Mouse (Mus musculus) liver, embryonic 14.5 days (tissue): Measurements from ENCODE around the gene Tdrd7. TPM values are rescaled to one million over a fixed set of nuclear protein-coding genes. Genes with fewer than 3 reads are reported as not detected.

Experiments used
- ATAC-seq: fragments of 200-750 bp; cut with Nextera tagmentation; 2 replicates; pipeline ENCODE4 v1.8.0; 2017; ENCODE audit warnings: moderate number of reproducible peaks, mild to moderate bottlenecking, moderate library complexity; ENCODE audit not compliant: insufficient read depth
- DNase-seq, 3 experiments: peaks; one replicate each; pipeline ENCODE4 v3.0.0-alpha.2; 2012 to 2013; ENCODE audit warnings: low read depth in 3 of 3, low spot score in 3 of 3
- H3K27ac ChIP-seq: fragments of 300-500 bp; sonication (generic); 2 replicates; pipeline ENCODE4 v1.5.1; 2014; ENCODE audit warnings: moderate library complexity, mild to moderate bottlenecking, control low read depth, inconsistent platforms
- H3K27me3 ChIP-seq: fragments of 300-500 bp; sonication (generic); 2 replicates; pipeline ENCODE4 v1.6.1; 2014; ENCODE audit warnings: mild to moderate bottlenecking, low read length, moderate library complexity; ENCODE audit not compliant: control insufficient read depth, insufficient read depth
- H3K36me3 ChIP-seq: fragments of 300-500 bp; sonication (generic); replicated peaks from 2 replicates; pipeline ENCODE4 v1.6.1; 2014; ENCODE audit warnings: low read depth; ENCODE audit not compliant: control insufficient read depth, insufficient read depth
- H3K4me1 ChIP-seq, 2 experiments: fragments of 200-500 bp in 1 of 2; fragments of 300-500 bp in 1 of 2; sonication (generic) in 1 of 2; replicated peaks; 2 replicates each; pipeline ENCODE4 v1.6.1; 2012 to 2014; ENCODE audit warnings: antibody characterized with exemption in 1 of 2, inconsistent platforms in 1 of 2, low read length in 1 of 2; ENCODE audit not compliant: control insufficient read depth in 2 of 2, insufficient read depth in 2 of 2
- H3K4me2 ChIP-seq: fragments of 300-500 bp; sonication (generic); 2 replicates; pipeline ENCODE4 v1.6.1; 2014; ENCODE audit warnings: low read depth, mild to moderate bottlenecking, control low read depth, moderate library complexity
- H3K4me3 ChIP-seq, 2 experiments: fragments of 200-500 bp in 1 of 2; fragments of 300-500 bp in 1 of 2; sonication (generic) in 1 of 2; 2 replicates each; pipeline ENCODE4 v1.5.1; 2012 to 2014; ENCODE audit warnings: low read depth in 2 of 2, low read length in 2 of 2, mild to moderate bottlenecking in 2 of 2, control low read depth in 1 of 2, inconsistent platforms in 1 of 2, moderate library complexity in 1 of 2; ENCODE audit not compliant: insufficient read depth in 1 of 2
- H3K9ac ChIP-seq: fragments of 300-500 bp; sonication (generic); replicated peaks from 2 replicates; pipeline ENCODE4 v1.6.1; 2014; ENCODE audit warnings: mild to moderate bottlenecking, control low read depth, moderate library complexity
- H3K9me3 ChIP-seq: fragments of 300-500 bp; sonication (generic); 2 replicates; pipeline ENCODE4 v1.6.1; 2016; ENCODE audit warnings: low read length, mixed read lengths; ENCODE audit not compliant: control insufficient read depth
- CTCF ChIP-seq: IDR thresholded peaks from 2 replicates; pipeline ENCODE4 v1.5.1; 2016; ENCODE audit warnings: antibody characterized with exemption, low read depth, control low read depth
- EP300 ChIP-seq: IDR thresholded peaks from 2 replicates; pipeline ENCODE4 v1.6.1; 2016; ENCODE audit warnings: antibody characterized with exemption, low read depth
- WGBS: fragments of 180-500 bp; shearing (Covaris S2); extraction: QIAGEN DNeasy Blood & Tissue Kit; methylation state at CpG from one replicate; pipeline ENCODE4 v1.1.7; 2014; ENCODE audit not compliant: insufficient replicate concordance; 5-methylcytosine and 5-hydroxymethylcytosine counted together
- polyA plus RNA-seq, 2 experiments: library from polyadenylated mRNA; depleted of rRNA in 1 of 2; stranded (reverse) in 1 of 2; unstranded in 1 of 2; fragments of >200 nt; fragmentation: Nextera tagmentation in 1 of 2; extraction: Ambion mirVana in 1 of 2; gene quantifications; 2 replicates each; pipeline versions ENCODE4 v1.2.1 to v1.2.3; 2012 to 2014

The Tdrd7 gene
- polyA plus RNA-seq, 2 experiments = 5.0 to 7.9 TPM

DNA sequence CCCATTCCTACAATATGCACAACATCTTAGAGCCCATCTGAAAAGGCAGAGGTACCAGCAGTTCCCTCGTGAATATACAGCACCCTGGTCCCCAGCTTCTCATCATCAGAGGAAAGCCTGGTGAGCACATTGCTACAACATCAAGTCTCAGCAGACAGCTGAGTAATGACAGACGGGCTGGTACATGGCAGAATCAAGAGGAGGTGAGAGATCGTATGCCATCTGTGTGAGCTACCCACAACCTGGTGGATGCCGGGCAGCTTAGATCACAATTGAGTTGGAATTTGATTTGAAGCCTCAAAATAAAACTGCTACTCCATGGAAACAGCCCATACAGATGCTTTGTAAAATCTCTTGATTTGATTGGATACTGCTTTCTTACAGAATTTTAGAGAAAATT, 33.4 kb downstream of the Tdrd7 start:
- no peaks in the 10 kb centered on the region for H3K36me3 ChIP-seq
- no peak overlapping the region for H3K9ac ChIP-seq
- no peak overlapping the region for H3K4me2 ChIP-seq
- H3K4me1 ChIP-seq = no peaks in the 10 kb centered on the region
- no peak for TF ChIP-seq CTCF
- TF ChIP-seq EP300 = no peak
- H3K9me3 ChIP-seq = no peaks in the 10 kb centered on the region
- no peak overlapping the region for H3K4me3 ChIP-seq
- 69% methylated on average over 4 of the region's 4 CpGs for WGBS
- DNase-seq = no peak
- H3K27ac ChIP-seq = no peak overlapping the region
- ATAC-seq = no peak
- no peaks in the 10 kb centered on the region for H3K27me3 ChIP-seq

DNA sequence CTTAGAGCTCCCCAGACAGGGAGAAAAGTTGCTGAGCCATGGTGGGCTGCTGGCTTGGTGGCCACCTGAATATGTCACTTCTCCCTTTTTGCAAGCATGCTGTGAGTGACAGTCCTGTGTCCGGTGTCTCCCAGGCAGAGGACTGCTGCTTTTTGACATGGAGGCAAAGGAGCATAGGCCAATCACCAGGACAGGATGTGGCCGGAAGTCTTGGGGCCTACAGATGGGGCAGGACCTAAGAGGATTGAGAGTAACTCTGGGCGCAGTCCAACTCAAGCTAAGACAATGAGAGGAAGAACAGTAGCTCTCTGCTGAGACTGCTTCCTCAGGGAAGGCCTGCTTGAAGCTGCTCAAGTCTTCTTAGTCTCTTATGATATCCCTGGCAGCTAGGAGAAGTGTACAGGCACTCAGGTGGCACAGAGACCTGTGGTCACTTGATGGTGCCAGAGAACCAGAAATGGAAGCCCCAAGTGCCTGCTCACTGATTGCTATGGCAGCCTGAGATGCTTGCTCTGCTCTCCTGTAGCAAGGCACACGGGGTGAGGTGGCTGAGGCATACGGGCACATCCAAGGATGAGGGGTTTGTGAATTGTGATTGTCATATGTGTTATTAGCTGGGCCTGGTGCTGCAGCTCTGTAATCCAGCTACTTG, 43.1 kb downstream of the Tdrd7 start:
- DNase-seq (no peak), ATAC-seq (no peak)
- Histone ChIP-seq H3K9ac (no peak overlapping the region), H3K27ac (no peak overlapping the region), H3K4me1 (peaks cover 0 to 9% of the 10 kb centered on the region in 2 experiments; a peak in 2 of 4 replicates), H3K36me3 (no peaks in the 10 kb centered on the region), H3K4me2 (no peak overlapping the region), H3K27me3 (no peaks in the 10 kb centered on the region), H3K4me3 (no peak overlapping the region), H3K9me3 (no peaks in the 10 kb centered on the region)
- no peak for TF ChIP-seq EP300
- peak; percentile 52 for TF ChIP-seq CTCF
- WGBS = 39% methylated on average over 5 of the region's 5 CpGs

- DNase-seq = no peak
- H3K36me3 ChIP-seq = no peaks in the 10 kb centered on the region
- H3K4me2 ChIP-seq = no peak overlapping the region
- no peak overlapping the region for H3K4me3 ChIP-seq
- H3K27me3 ChIP-seq = no peaks in the 10 kb centered on the region
- no peak for TF ChIP-seq EP300
- TF ChIP-seq CTCF = no peak
- no peak overlapping the region for H3K9ac ChIP-seq
- H3K4me1 ChIP-seq = peaks cover 0 to 9% of the 10 kb centered on the region in 2 experiments; a peak in 2 of 4 replicates
- H3K27ac ChIP-seq = no peak overlapping the region
- no peaks in the 10 kb centered on the region for H3K9me3 ChIP-seq
- no peak for ATAC-seq
- 73% methylated on average over 2 of the region's 2 CpGs for WGBS
Observed at GRCm38 (mm10) chr4:46011698-46012097, 46.6 kb downstream of the Tdrd7 start.

GRCm38 (mm10) chr4:46015605-46016004, 50.5 kb downstream of the Tdrd7 start:
- TF ChIP-seq CTCF = peak; percentile 48
- no peak for TF ChIP-seq EP300
- Histone ChIP-seq H3K27me3 (no peaks in the 10 kb centered on the region), H3K27ac (no peak overlapping the region), H3K9me3 (no peaks in the 10 kb centered on the region), H3K36me3 (no peaks in the 10 kb centered on the region), H3K4me2 (no peak overlapping the region), H3K4me3 (no peak overlapping the region), H3K4me1 (no peaks in the 10 kb centered on the region), H3K9ac (no peak overlapping the region)
- DNase-seq (no peak), ATAC-seq (no peak)
- 49% methylated on average over 1 of the region's 1 CpGs for WGBS

DNA sequence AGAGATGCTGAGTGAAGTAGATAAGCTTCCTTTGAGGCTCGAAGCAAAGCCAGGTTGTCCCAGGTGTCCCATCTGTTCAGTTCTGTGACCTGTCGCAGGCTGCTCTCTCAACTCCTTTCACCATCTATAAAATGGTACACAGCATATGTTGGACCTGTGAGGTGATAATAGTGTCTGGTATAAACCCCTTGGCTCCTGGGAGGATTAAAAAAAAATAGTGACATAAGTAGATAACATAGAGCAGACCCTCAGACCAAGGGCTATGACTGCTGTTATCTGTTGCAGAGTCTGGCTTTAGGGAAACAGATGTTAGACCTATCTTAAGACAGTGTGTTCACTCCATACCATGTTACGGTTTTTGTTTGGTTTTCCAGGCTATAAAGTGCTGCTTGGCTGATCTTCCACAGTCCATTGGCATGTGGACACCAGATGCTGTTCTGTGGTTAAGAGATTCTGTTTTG, 57.9 kb downstream of the Tdrd7 start:
- Histone ChIP-seq H3K4me3 (no peak overlapping the region), H3K27me3 (no peaks in the 10 kb centered on the region), H3K9me3 (no peaks in the 10 kb centered on the region), H3K4me2 (no peak overlapping the region; the same call in 1 of the 2 replicates), H3K36me3 (no peaks in the 10 kb centered on the region), H3K27ac (no peak overlapping the region), H3K4me1 (peaks cover 3 to 13% of the 10 kb centered on the region in 2 experiments; a peak in 3 of 4 replicates), H3K9ac (no peak overlapping the region)
- no peak for TF ChIP-seq CTCF
- peak; percentile 76 for TF ChIP-seq EP300
- DNase-seq (peak in 2 of 3 experiments; percentile 28 to 43), ATAC-seq (peak; percentile 95)
- WGBS = 7% methylated on average over 3 of the region's 3 CpGs
